Mouse (Mus musculus) cortical plate, adult 2 months (tissue): ENCODE measurements at regions not wholly inside any gene's neighbourhood (a gene's known extent, or its start where the extent isn't known, plus 50 kb on each side); places are given as distances from the start of the nearest gene placed in this dataset.
A peak's percentile ranks its signal among the peaks of the same experiment; 100 is the strongest.

Experiments used
- H3K27ac ChIP-seq: fragments of 200-500 bp; 2 replicates; pipeline ENCODE4 v1.5.1; 2012; ENCODE audit warnings: low read length, control low read depth, inconsistent platforms; ENCODE audit not compliant: insufficient read depth
- H3K4me1 ChIP-seq: fragments of 200-500 bp; 2 replicates; pipeline ENCODE4 v1.6.1; 2011; ENCODE audit warnings: low read length; ENCODE audit not compliant: control insufficient read depth, insufficient read depth
- H3K4me3 ChIP-seq: fragments of 200-500 bp; 2 replicates; pipeline ENCODE4 v1.5.1; 2011; ENCODE audit warnings: mild to moderate bottlenecking, low read length, control low read depth; ENCODE audit not compliant: insufficient read depth
- CTCF ChIP-seq: fragments of 200-500 bp; IDR thresholded peaks from 2 replicates; pipeline ENCODE4 v1.5.1; 2011; ENCODE audit warnings: mild to moderate bottlenecking, control low read depth, low read length; ENCODE audit not compliant: insufficient read depth; ENCODE audit errors: extremely low read depth
- POLR2A ChIP-seq: fragments of 200-500 bp; IDR thresholded peaks from 2 replicates; pipeline ENCODE4 v1.6.1; 2011; ENCODE audit warnings: mild to moderate bottlenecking, low read length, control low read depth; ENCODE audit not compliant: insufficient read depth; ENCODE audit errors: extremely low read depth

GRCm38 (mm10) chr7:71050825-71051224 is 300.5 kb downstream of the Gm10295 start:
- no peak overlapping the region for H3K4me3 ChIP-seq
- no peak for TF ChIP-seq CTCF
- no peak for TF ChIP-seq POLR2A
- no peak overlapping the region for H3K27ac ChIP-seq
- no peaks in the 10 kb centered on the region for H3K4me1 ChIP-seq

GRCm38 (mm10) chr7:71047201-71047600 is 304.1 kb downstream of the Gm10295 start:
- TF ChIP-seq POLR2A (no peak), CTCF (no peak)
- Histone ChIP-seq H3K4me1 (no peaks in the 10 kb centered on the region), H3K27ac (no peak overlapping the region), H3K4me3 (no peak overlapping the region)

- no peak overlapping the region for H3K4me3 ChIP-seq
- H3K4me1 ChIP-seq = no peaks in the 10 kb centered on the region
- H3K27ac ChIP-seq = no peak overlapping the region
- TF ChIP-seq POLR2A = no peak
- no peak for TF ChIP-seq CTCF
Measured at GRCm38 (mm10) chr7:71046596-71046995, 304.7 kb downstream of the Gm10295 start.

- H3K27ac ChIP-seq = no peak overlapping the region
- H3K4me3 ChIP-seq = no peak overlapping the region
- H3K4me1 ChIP-seq = no peaks in the 10 kb centered on the region
- no peak for TF ChIP-seq CTCF
- TF ChIP-seq POLR2A = no peak
Measured at GRCm38 (mm10) chr7:71043789-71044188, 307.5 kb downstream of the Gm10295 start.

GRCm38 (mm10) chr7:71043128-71043527 is 308.2 kb downstream of the Gm10295 start:
- Histone ChIP-seq H3K4me3 (no peak overlapping the region), H3K4me1 (no peaks in the 10 kb centered on the region), H3K27ac (no peak overlapping the region)
- no peak for TF ChIP-seq POLR2A
- no peak for TF ChIP-seq CTCF

- no peaks in the 10 kb centered on the region for H3K4me1 ChIP-seq
Measured at GRCm38 (mm10) chr7:71041388-71041787, 309.9 kb downstream of the Gm10295 start.

GRCm38 (mm10) chr7:71040846-71041245 is 310.4 kb downstream of the Gm10295 start:
- Histone ChIP-seq H3K4me1 (no peaks in the 10 kb centered on the region), H3K27ac (no peak overlapping the region), H3K4me3 (no peak overlapping the region)
- TF ChIP-seq CTCF = no peak
- TF ChIP-seq POLR2A = no peak

More at GRCm38 (mm10) chr7:71041388-71041787, 309.9 kb downstream of the Gm10295 start:
- no peak for TF ChIP-seq POLR2A
- no peak for TF ChIP-seq CTCF
- Histone ChIP-seq H3K27ac (no peak overlapping the region), H3K4me3 (no peak overlapping the region)

- H3K4me1 ChIP-seq = no peaks in the 10 kb centered on the region
- H3K27ac ChIP-seq = no peak overlapping the region
- TF ChIP-seq CTCF (no peak), POLR2A (no peak)
- no peak overlapping the region for H3K4me3 ChIP-seq
Measured at GRCm38 (mm10) chr7:71038537-71038936, 312.7 kb downstream of the Gm10295 start.

GRCm38 (mm10) chr7:71033121-71033520 is 318.2 kb downstream of the Gm10295 start:
- Histone ChIP-seq H3K4me3 (no peak overlapping the region), H3K27ac (no peak overlapping the region)
- TF ChIP-seq CTCF (no peak), POLR2A (no peak)

GRCm38 (mm10) chr7:71023946-71024610 is 327.2 kb downstream of the Gm10295 start:
- Histone ChIP-seq H3K4me3 (no peak overlapping the region), H3K4me1 (no peaks in the 10 kb centered on the region), H3K27ac (no peak overlapping the region)
- no peak for TF ChIP-seq CTCF
- no peak for TF ChIP-seq POLR2A

More at GRCm38 (mm10) chr7:71033121-71033520, 318.2 kb downstream of the Gm10295 start:
- no peaks in the 10 kb centered on the region for H3K4me1 ChIP-seq

GRCm38 (mm10) chr7:71023253-71023945 is 327.9 kb downstream of the Gm10295 start:
- Histone ChIP-seq H3K4me1 (no peaks in the 10 kb centered on the region), H3K4me3 (0 out of 2 replicates have a peak overlapping the region, but pooled peaks have one; percentile 9)

More at GRCm38 (mm10) chr7:71023253-71023945, 327.9 kb downstream of the Gm10295 start:
- H3K27ac ChIP-seq = no peak overlapping the region
- TF ChIP-seq CTCF = no peak
- no peak for TF ChIP-seq POLR2A
